Mouse (Mus musculus) liver, adult 2 months (tissue): Measurements from ENCODE around the gene Wdr70. TPM values are rescaled to one million over a fixed set of nuclear protein-coding genes. Genes with fewer than 3 reads are reported as not detected.

ENCODE experiments used
- DNase-seq: peaks from one replicate; pipeline ENCODE4 v3.0.0-alpha.2; 2011; ENCODE audit warnings: low read depth, low spot score; ENCODE audit errors: extremely low read depth
- H3K27ac ChIP-seq: fragments of 200-500 bp; replicated peaks from 2 replicates; pipeline ENCODE4 v1.5.1; 2012; ENCODE audit warnings: low read depth, mild to moderate bottlenecking, control low read depth, inconsistent platforms, low read length; ENCODE audit not compliant: insufficient read depth
- H3K27me3 ChIP-seq: fragments of 200-500 bp; 2 replicates; pipeline ENCODE4 v1.6.1; 2012; ENCODE audit warnings: mild to moderate bottlenecking, moderate library complexity, low read length, inconsistent platforms; ENCODE audit not compliant: control insufficient read depth, insufficient read depth
- H3K36me3 ChIP-seq: fragments of 200-500 bp; 2 replicates; pipeline ENCODE4 v1.6.1; 2012; ENCODE audit warnings: low read length, inconsistent platforms; ENCODE audit not compliant: control insufficient read depth, insufficient read depth
- H3K4me1 ChIP-seq: fragments of 200-500 bp; 2 replicates; pipeline ENCODE4 v1.6.1; 2011; ENCODE audit warnings: low read length; ENCODE audit not compliant: control insufficient read depth, insufficient read depth
- H3K4me3 ChIP-seq: fragments of 200-500 bp; 2 replicates; pipeline ENCODE4 v1.5.1; 2011; ENCODE audit warnings: low read depth, mild to moderate bottlenecking, control low read depth, low read length, moderate library complexity; ENCODE audit not compliant: insufficient read depth
- H3K79me2 ChIP-seq: fragments of 200-500 bp; 2 replicates; pipeline ENCODE4 v1.6.1; 2012; ENCODE audit warnings: inconsistent platforms, mild to moderate bottlenecking, low read length, moderate library complexity; ENCODE audit not compliant: control insufficient read depth, insufficient read depth
- H3K9ac ChIP-seq: fragments of 200-500 bp; 2 replicates; pipeline ENCODE4 v1.6.1; 2012; ENCODE audit warnings: low read depth, mild to moderate bottlenecking, control low read depth, inconsistent platforms, low read length
- CTCF ChIP-seq: fragments of 200-500 bp; IDR thresholded peaks from 2 replicates; pipeline ENCODE4 v1.5.1; 2011; ENCODE audit warnings: low read depth, low read length, control low read depth
- POLR2A ChIP-seq: fragments of 200-500 bp; IDR thresholded peaks from 2 replicates; pipeline ENCODE4 v1.6.1; 2011; ENCODE audit warnings: low read length, control low read depth; ENCODE audit not compliant: insufficient read depth; ENCODE audit errors: extremely low read depth
- WGBS: fragments of 180-500 bp; shearing (Covaris S2); methylation state at CpG from one replicate; pipeline ENCODE4 v1.1.7; 2018; 5-methylcytosine and 5-hydroxymethylcytosine counted together
- polyA plus RNA-seq: library from polyadenylated mRNA; depleted of rRNA; stranded (reverse); fragments of >200 nt; gene quantifications from 2 replicates; pipeline ENCODE4 v1.2.3, GENCODE M21; 2012
- total RNA-seq: library from RNA; depleted of rRNA; stranded (reverse); fragments of >200 nt; gene quantifications from 2 replicates; pipeline ENCODE4 v1.2.3, GENCODE M21; 2014

The Wdr70 gene
- total and polyA plus RNA-seq, 2 experiments: 5.5 to 9.1 TPM

- Histone ChIP-seq H3K9ac (no peak overlapping the region), H3K4me3 (no peak overlapping the region), H3K27ac (no peak overlapping the region), H3K36me3 (no peaks in the 10 kb centered on the region), H3K4me1 (no peaks in the 10 kb centered on the region), H3K27me3 (no peaks in the 10 kb centered on the region), H3K79me2 (no peaks in the 10 kb centered on the region)
- WGBS: 96% methylated on average over 6 of the region's 6 CpGs
- no peak for DNase-seq
- TF ChIP-seq POLR2A (no peak), CTCF (peak; percentile 47)
These were observed 199.7 kb downstream of the Wdr70 start for GRCm38 (mm10) chr15:7899286-7899685.

- H3K9ac ChIP-seq: no peak overlapping the region
- H3K36me3 ChIP-seq: peaks cover 2% of the 10 kb centered on the region; the same call in 1 of the 2 replicates
- TF ChIP-seq POLR2A: no peak
- no peak for TF ChIP-seq CTCF
- H3K4me1 ChIP-seq: no peaks in the 10 kb centered on the region
- WGBS: 61% methylated on average over 9 of the region's 9 CpGs
- no peak overlapping the region for H3K4me3 ChIP-seq
- no peak for DNase-seq
- H3K27me3 ChIP-seq: no peaks in the 10 kb centered on the region
- H3K27ac ChIP-seq: no peak overlapping the region
- no peaks in the 10 kb centered on the region for H3K79me2 ChIP-seq
These were observed 207.3 kb downstream of the Wdr70 start for GRCm38 (mm10) chr15:7891547-7892282.

GRCm38 (mm10) chr15:7890286-7890685, 208.7 kb downstream of the Wdr70 start:
- Histone ChIP-seq H3K4me1 (no peaks in the 10 kb centered on the region), H3K9ac (no peak overlapping the region), H3K79me2 (no peaks in the 10 kb centered on the region), H3K4me3 (no peak overlapping the region), H3K27ac (no peak overlapping the region), H3K36me3 (peaks cover 2% of the 10 kb centered on the region; the same call in 1 of the 2 replicates), H3K27me3 (no peaks in the 10 kb centered on the region)
- DNase-seq: no peak
- no peak for TF ChIP-seq CTCF
- 84% methylated on average over 5 of the region's 5 CpGs for WGBS

- WGBS: over 99% methylated on average over 5 of the region's 5 CpGs
- no peak overlapping the region for H3K4me3 ChIP-seq
- no peak for DNase-seq
- no peaks in the 10 kb centered on the region for H3K4me1 ChIP-seq
- H3K36me3 ChIP-seq: peaks cover 2% of the 10 kb centered on the region; the same call in 1 of the 2 replicates
- H3K9ac ChIP-seq: no peak overlapping the region
- no peaks in the 10 kb centered on the region for H3K27me3 ChIP-seq
- no peak for TF ChIP-seq CTCF
- H3K79me2 ChIP-seq: no peaks in the 10 kb centered on the region
- H3K27ac ChIP-seq: no peak overlapping the region
These were observed 209.7 kb downstream of the Wdr70 start for GRCm38 (mm10) chr15:7889362-7889674.

GRCm38 (mm10) chr15:7888617-7889361, 210.2 kb downstream of the Wdr70 start:
- H3K27me3 ChIP-seq: no peaks in the 10 kb centered on the region
- no peaks in the 10 kb centered on the region for H3K4me1 ChIP-seq
- DNase-seq: no peak
- no peaks in the 10 kb centered on the region for H3K79me2 ChIP-seq
- no peak overlapping the region for H3K9ac ChIP-seq
- WGBS: 96% methylated on average over 8 of the region's 8 CpGs
- H3K27ac ChIP-seq: no peak overlapping the region
- H3K4me3 ChIP-seq: no peak overlapping the region
- peaks cover 6% of the 10 kb centered on the region; the same call in 1 of the 2 replicates for H3K36me3 ChIP-seq
- TF ChIP-seq CTCF: no peak
- no peak for TF ChIP-seq POLR2A

GRCm38 (mm10) chr15:7886591-7886990, 212.4 kb downstream of the Wdr70 start:
- Histone ChIP-seq H3K4me3 (no peak overlapping the region), H3K4me1 (no peaks in the 10 kb centered on the region), H3K79me2 (no peaks in the 10 kb centered on the region), H3K36me3 (peaks cover 14% of the 10 kb centered on the region; the same call in 1 of the 2 replicates), H3K27me3 (no peaks in the 10 kb centered on the region), H3K9ac (no peak overlapping the region), H3K27ac (no peak overlapping the region)
- TF ChIP-seq CTCF (no peak), POLR2A (no peak)
- WGBS: 91% methylated on average over 8 of the region's 8 CpGs
- no peak for DNase-seq
